Mouse (Mus musculus) forebrain, embryonic 15.5 days (tissue): ENCODE measurements around the gene Rassf4. TPM values are rescaled to one million over a fixed set of nuclear protein-coding genes. Genes with fewer than 3 reads are reported as not detected.
A peak's percentile ranks its signal among the peaks of the same experiment; 100 is the strongest.

ENCODE experiments used
- ATAC-seq: fragments of 200-750 bp; cut with Nextera tagmentation; replicated peaks from 2 replicates; pipeline ENCODE4 v1.8.0; 2017; ENCODE audit warnings: mild to moderate bottlenecking, moderate TSS enrichment, moderate library complexity
- H3K27ac ChIP-seq: fragments of 300-500 bp; sonication (generic); replicated peaks from 2 replicates; pipeline ENCODE4 v1.5.1; 2015; ENCODE audit warnings: mild to moderate bottlenecking, inconsistent platforms
- H3K27me3 ChIP-seq: fragments of 300-500 bp; sonication (generic); 2 replicates; pipeline ENCODE4 v1.6.1; 2015; ENCODE audit warnings: inconsistent platforms
- H3K36me3 ChIP-seq: fragments of 300-500 bp; sonication (generic); 2 replicates; pipeline ENCODE4 v1.6.1; 2015; ENCODE audit warnings: mild to moderate bottlenecking, inconsistent platforms
- H3K4me1 ChIP-seq: fragments of 300-500 bp; sonication (generic); 2 replicates; pipeline ENCODE4 v1.6.1; 2015; ENCODE audit warnings: inconsistent platforms
- H3K4me2 ChIP-seq: fragments of 300-500 bp; sonication (generic); replicated peaks from 2 replicates; pipeline ENCODE4 v1.6.1; 2015; ENCODE audit warnings: mild to moderate bottlenecking, inconsistent platforms
- H3K4me3 ChIP-seq: fragments of 300-500 bp; sonication (generic); 2 replicates; pipeline ENCODE4 v1.5.1; 2015; ENCODE audit warnings: mild to moderate bottlenecking, inconsistent platforms
- H3K9ac ChIP-seq: fragments of 300-500 bp; sonication (generic); replicated peaks from 2 replicates; pipeline ENCODE4 v1.6.1; 2015; ENCODE audit warnings: mild to moderate bottlenecking, inconsistent platforms
- H3K9me3 ChIP-seq: fragments of 300-500 bp; sonication (generic); 2 replicates; pipeline ENCODE4 v1.6.1; 2016; ENCODE audit warnings: inconsistent platforms
- WGBS: fragments of 180-500 bp; shearing (Covaris S2); methylation state at CpG from one replicate; pipeline ENCODE4 v1.1.7; 2015; ENCODE audit warnings: mixed read lengths; 5-methylcytosine and 5-hydroxymethylcytosine counted together
- polyA plus RNA-seq: library from polyadenylated mRNA; unstranded; fragments of >200 nt; fragmentation: Nextera tagmentation; extraction: Ambion mirVana; gene quantifications from 2 replicates; pipeline ENCODE4 v1.2.1, GENCODE M21; 2015

Rassf4 gene
- polyA plus RNA-seq, 1 experiment from 2014 or later: 10.2 TPM

GRCm38 (mm10) chr6:116650406-116650805 lies 23.3 kb downstream of the Rassf4 start, which contains the start of gene Depp1:
Depp1 (plus strand) TSS chr6:116650609.
- H3K4me1 ChIP-seq: no peaks in the 10 kb centered on the region
- no peaks in the 10 kb centered on the region for H3K9me3 ChIP-seq
- WGBS: 72% methylated on average over 6 of the region's 6 CpGs
- ATAC-seq: no peak
- no peak within 1 kb of the TSS for H3K4me3 ChIP-seq
- H3K36me3 ChIP-seq: no peaks in the 10 kb centered on the region
- no peak within 1 kb of the TSS for H3K4me2 ChIP-seq
- H3K27ac ChIP-seq: no peak within 1 kb of the TSS
- H3K9ac ChIP-seq: no peak within 1 kb of the TSS
- no peaks in the 10 kb centered on the region for H3K27me3 ChIP-seq

DNA sequence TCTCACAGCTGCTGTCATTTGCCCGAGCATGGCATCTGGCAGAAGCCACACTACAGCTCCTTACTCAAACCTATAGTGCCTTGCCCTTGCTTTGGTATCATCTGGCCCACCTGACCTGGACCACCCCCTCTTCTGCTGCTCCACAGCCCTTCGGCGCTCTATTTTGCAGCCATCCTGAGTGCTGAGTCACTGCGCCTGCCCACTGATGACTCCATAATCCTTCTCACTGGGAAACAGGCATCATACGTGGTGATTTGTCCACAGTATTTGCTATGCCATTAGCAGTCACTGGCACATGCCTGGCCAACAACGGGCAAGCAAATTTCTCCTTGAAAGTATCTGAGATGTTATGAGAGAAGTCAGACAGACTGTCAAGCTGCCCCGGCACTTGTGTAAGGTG lies 23.9 kb downstream of the Rassf4 start:
- Histone ChIP-seq H3K9me3 (no peaks in the 10 kb centered on the region), H3K9ac (no peak overlapping the region), H3K36me3 (no peaks in the 10 kb centered on the region), H3K27ac (no peak overlapping the region), H3K27me3 (no peaks in the 10 kb centered on the region), H3K4me2 (no peak overlapping the region), H3K4me1 (no peaks in the 10 kb centered on the region), H3K4me3 (no peak overlapping the region)
- ATAC-seq: no peak
- WGBS: 93% methylated on average over 7 of the region's 7 CpGs

- 84% methylated on average over 12 of the region's 12 CpGs for WGBS
- no peak overlapping the region for H3K4me2 ChIP-seq
- no peaks in the 10 kb centered on the region for H3K4me1 ChIP-seq
- H3K27me3 ChIP-seq: no peaks in the 10 kb centered on the region
- H3K9me3 ChIP-seq: no peaks in the 10 kb centered on the region
- H3K36me3 ChIP-seq: no peaks in the 10 kb centered on the region
- no peak for ATAC-seq
- no peak overlapping the region for H3K27ac ChIP-seq
- H3K4me3 ChIP-seq: no peak overlapping the region
- no peak overlapping the region for H3K9ac ChIP-seq
These were observed 26.0 kb downstream of the Rassf4 start for GRCm38 (mm10) chr6:116647763-116648162.

DNA sequence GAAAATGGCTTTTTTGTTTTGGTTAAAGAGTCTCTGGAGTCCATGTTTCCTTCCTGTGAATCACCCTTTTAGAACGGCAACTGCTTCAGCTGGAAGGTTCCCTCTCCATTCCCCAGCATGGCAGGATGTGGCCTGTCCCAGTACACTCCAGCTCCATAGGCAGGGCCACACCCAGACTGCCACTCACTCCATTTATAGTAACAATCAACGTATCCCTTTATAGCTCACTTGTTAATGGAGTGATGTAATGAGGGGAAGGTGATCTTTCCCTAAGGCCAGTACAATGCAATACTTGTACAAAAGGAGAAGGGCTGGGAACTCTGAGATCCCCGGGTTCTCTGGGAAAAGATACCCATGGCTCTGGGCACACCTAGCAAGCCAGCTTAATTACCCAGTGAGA lies 29.4 kb downstream of the Rassf4 start:
- no peak overlapping the region for H3K4me2 ChIP-seq
- H3K27me3 ChIP-seq: no peaks in the 10 kb centered on the region
- 62% methylated on average over 3 of the region's 3 CpGs for WGBS
- no peaks in the 10 kb centered on the region for H3K4me1 ChIP-seq
- no peak overlapping the region for H3K9ac ChIP-seq
- H3K4me3 ChIP-seq: no peak overlapping the region
- no peak overlapping the region for H3K27ac ChIP-seq
- no peak for ATAC-seq
- H3K9me3 ChIP-seq: no peaks in the 10 kb centered on the region
- H3K36me3 ChIP-seq: no peaks in the 10 kb centered on the region

DNA sequence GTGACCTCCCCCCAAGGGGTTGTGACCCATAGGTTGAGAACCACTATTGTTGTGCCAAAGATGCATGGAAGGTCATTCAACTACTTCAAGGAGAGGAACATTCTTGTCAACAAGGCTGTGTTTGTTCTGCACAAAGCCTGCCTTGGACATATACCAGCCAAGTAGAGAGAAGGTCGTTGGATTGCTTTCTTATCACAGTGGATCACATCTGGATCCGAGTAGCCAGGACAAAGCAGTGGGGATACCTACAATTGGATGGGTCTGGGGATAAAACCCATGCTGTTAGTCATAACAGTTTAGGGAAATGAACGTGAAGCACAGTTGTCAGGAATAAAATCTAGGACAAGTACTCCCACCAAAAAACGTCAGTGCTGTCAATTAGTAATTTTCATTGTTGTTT lies 29.9 kb downstream of the Rassf4 start:
- 77% methylated on average over 4 of the region's 4 CpGs for WGBS
- ATAC-seq: no peak

GRCm38 (mm10) chr6:116642942-116643341 lies 30.8 kb downstream of the Rassf4 start:
- no peak overlapping the region for H3K9ac ChIP-seq
- no peaks in the 10 kb centered on the region for H3K4me1 ChIP-seq
- no peak for ATAC-seq
- H3K9me3 ChIP-seq: no peaks in the 10 kb centered on the region
- H3K27ac ChIP-seq: no peak overlapping the region
- no peaks in the 10 kb centered on the region for H3K27me3 ChIP-seq
- WGBS: 91% methylated on average over 11 of the region's 11 CpGs
- H3K4me3 ChIP-seq: no peak overlapping the region
- H3K36me3 ChIP-seq: no peaks in the 10 kb centered on the region
- H3K4me2 ChIP-seq: no peak overlapping the region

More for the DNA sequence above, 29.9 kb downstream of the Rassf4 start:
- Histone ChIP-seq H3K27me3 (no peaks in the 10 kb centered on the region), H3K36me3 (no peaks in the 10 kb centered on the region), H3K4me3 (no peak overlapping the region), H3K4me1 (no peaks in the 10 kb centered on the region), H3K9ac (no peak overlapping the region), H3K27ac (no peak overlapping the region), H3K9me3 (no peaks in the 10 kb centered on the region), H3K4me2 (no peak overlapping the region)

- Histone ChIP-seq H3K9me3 (no peaks in the 10 kb centered on the region), H3K4me1 (no peaks in the 10 kb centered on the region), H3K36me3 (no peaks in the 10 kb centered on the region), H3K9ac (no peak overlapping the region), H3K4me2 (no peak overlapping the region), H3K4me3 (no peak overlapping the region), H3K27ac (no peak overlapping the region), H3K27me3 (no peaks in the 10 kb centered on the region)
- no peak for ATAC-seq
- 70% methylated on average over 2 of the region's 2 CpGs for WGBS
These were observed 34.1 kb downstream of the Rassf4 start for GRCm38 (mm10) chr6:116639663-116640062.

- WGBS: 83% methylated on average over 2 of the region's 2 CpGs
- no peak for ATAC-seq
- Histone ChIP-seq H3K36me3 (no peaks in the 10 kb centered on the region), H3K27ac (no peak overlapping the region), H3K9me3 (no peaks in the 10 kb centered on the region), H3K4me2 (no peak overlapping the region), H3K9ac (no peak overlapping the region), H3K4me3 (no peak overlapping the region), H3K27me3 (no peaks in the 10 kb centered on the region), H3K4me1 (no peaks in the 10 kb centered on the region)
These were observed 34.9 kb downstream of the Rassf4 start for GRCm38 (mm10) chr6:116638871-116639270.

DNA sequence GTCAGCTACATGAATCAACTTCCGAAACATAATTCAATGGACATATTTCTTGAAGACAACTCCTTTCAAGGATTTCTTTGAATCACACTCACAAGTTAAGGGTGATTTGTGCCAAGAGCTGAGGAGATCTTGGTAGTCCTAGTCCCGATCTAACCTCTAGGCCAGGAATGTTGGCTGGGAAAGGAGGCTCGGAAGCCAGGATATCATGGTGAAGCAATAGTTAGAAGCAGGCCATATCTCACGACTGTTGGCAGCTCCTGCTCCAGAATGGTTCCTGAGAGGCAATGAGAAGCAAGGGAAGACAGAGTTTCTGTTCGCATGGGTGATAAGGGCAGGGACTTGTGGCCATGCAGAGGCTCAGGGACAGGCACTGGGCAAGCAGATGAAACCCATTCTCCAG lies 36.3 kb downstream of the Rassf4 start:
- H3K9ac ChIP-seq: no peak overlapping the region
- no peaks in the 10 kb centered on the region for H3K36me3 ChIP-seq
- no peaks in the 10 kb centered on the region for H3K4me1 ChIP-seq
- no peaks in the 10 kb centered on the region for H3K27me3 ChIP-seq
- no peak for ATAC-seq
- H3K4me2 ChIP-seq: no peak overlapping the region
- H3K27ac ChIP-seq: no peak overlapping the region
- no peaks in the 10 kb centered on the region for H3K9me3 ChIP-seq
- 90% methylated on average over 5 of the region's 5 CpGs for WGBS
- no peak overlapping the region for H3K4me3 ChIP-seq

DNA sequence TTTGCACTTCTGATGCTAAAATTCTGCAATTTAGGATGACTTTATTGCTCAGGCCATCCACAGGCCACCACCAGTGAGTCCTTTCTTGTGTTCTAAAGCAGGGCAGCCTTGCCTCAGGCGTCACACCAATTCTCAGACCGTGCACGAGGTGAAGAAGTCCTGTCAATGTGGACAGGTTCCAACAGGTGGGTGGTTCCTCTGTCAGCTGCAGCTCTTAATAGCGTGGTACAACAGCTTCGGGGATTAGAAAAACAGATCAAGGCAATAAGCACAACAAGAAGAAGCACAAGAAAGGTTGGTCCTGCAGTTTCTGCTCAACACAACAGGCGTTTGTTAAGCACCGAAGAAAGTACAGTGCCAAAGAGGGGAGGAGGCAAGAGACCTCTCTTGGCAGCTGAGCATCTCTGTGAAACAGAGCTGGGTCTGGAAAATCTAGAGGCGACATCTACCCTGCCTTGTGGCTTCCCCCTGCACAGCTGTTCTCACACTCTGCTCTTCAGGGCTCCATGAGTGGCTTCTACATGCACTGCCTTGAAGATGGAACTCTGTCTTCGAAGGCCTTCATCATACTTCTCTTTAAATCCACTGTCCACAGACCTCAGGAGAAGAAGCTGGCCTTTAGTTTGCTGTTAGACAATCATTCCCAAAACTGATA lies 37.0 kb downstream of the Rassf4 start:
- Histone ChIP-seq H3K4me1 (no peaks in the 10 kb centered on the region), H3K27ac (no peak overlapping the region), H3K36me3 (no peaks in the 10 kb centered on the region), H3K4me3 (no peak overlapping the region), H3K9ac (no peak overlapping the region), H3K9me3 (no peaks in the 10 kb centered on the region), H3K4me2 (no peak overlapping the region), H3K27me3 (no peaks in the 10 kb centered on the region)
- no peak for ATAC-seq
- WGBS: 88% methylated on average over 9 of the region's 9 CpGs

- ATAC-seq: 0 out of 2 replicates have a peak, but pooled peaks have one; percentile 16
- H3K27me3 ChIP-seq: no peaks in the 10 kb centered on the region
- H3K36me3 ChIP-seq: no peaks in the 10 kb centered on the region
- H3K4me2 ChIP-seq: no peak overlapping the region
- no peaks in the 10 kb centered on the region for H3K4me1 ChIP-seq
- H3K9me3 ChIP-seq: no peaks in the 10 kb centered on the region
- H3K27ac ChIP-seq: no peak overlapping the region
- H3K4me3 ChIP-seq: no peak overlapping the region
- 75% methylated on average over 10 of the region's 10 CpGs for WGBS
- H3K9ac ChIP-seq: no peak overlapping the region
These were observed 38.2 kb downstream of the Rassf4 start for GRCm38 (mm10) chr6:116635251-116636180.
